Mouse (Mus musculus) Patski (cell line): Measurements from ENCODE around the gene Hoxa7. TPM values are rescaled to one million over a fixed set of nuclear protein-coding genes. Genes with fewer than 3 reads are reported as not detected.
A peak's percentile ranks its signal among the peaks of the same experiment; 100 is the strongest.

Experiments used
- ATAC-seq: fragments of 100-300 bp; one replicate; pipeline ENCODE4 v1.8.0; 2021
- CTCF ChIA-PET: fragments of 350-600 bp; sonication (Branson Sonifier 250); formaldehyde crosslinking; loops from one replicate; lab custom pipeline; 2022; ENCODE audit warnings: inconsistent platforms; lab: Charles Lee
- POLR2A ChIA-PET: fragments of 350-600 bp; sonication (Branson Sonifier 250); formaldehyde crosslinking; loops from one replicate; lab custom pipeline; 2022; ENCODE audit warnings: antibody characterized with exemption, inconsistent platforms; lab: Charles Lee
- DNase-seq: peaks from one replicate; pipeline ENCODE4 v3.0.0-alpha.2; 2011; ENCODE audit warnings: low read depth, low spot score
- H3K27me3 ChIP-seq: fragments of 371-371 bp; one replicate; pipeline ENCODE4 v1.5.1; 2021
- CTCF ChIP-seq: fragments of 100-300 bp; IDR thresholded peaks from one replicate; pipeline ENCODE4 v1.5.1; 2021
- in situ Hi-C: fragments of 300-500 bp; cut with MboI; formaldehyde crosslinking; loops from 3 replicates; pipeline ENCODE4 v1.11.1; 2018; ENCODE audit warnings: low pct_unique_long_range_greater_than_20kb, mixed read lengths
- polyA plus RNA-seq: library from polyadenylated mRNA; unstranded; gene quantifications from one replicate; pipeline ENCODE4 v1.2.3, GENCODE M21; 2021

Hoxa7 gene
- polyA plus RNA-seq, 1 experiment from 2014 or later: 51.6 TPM

DNA sequence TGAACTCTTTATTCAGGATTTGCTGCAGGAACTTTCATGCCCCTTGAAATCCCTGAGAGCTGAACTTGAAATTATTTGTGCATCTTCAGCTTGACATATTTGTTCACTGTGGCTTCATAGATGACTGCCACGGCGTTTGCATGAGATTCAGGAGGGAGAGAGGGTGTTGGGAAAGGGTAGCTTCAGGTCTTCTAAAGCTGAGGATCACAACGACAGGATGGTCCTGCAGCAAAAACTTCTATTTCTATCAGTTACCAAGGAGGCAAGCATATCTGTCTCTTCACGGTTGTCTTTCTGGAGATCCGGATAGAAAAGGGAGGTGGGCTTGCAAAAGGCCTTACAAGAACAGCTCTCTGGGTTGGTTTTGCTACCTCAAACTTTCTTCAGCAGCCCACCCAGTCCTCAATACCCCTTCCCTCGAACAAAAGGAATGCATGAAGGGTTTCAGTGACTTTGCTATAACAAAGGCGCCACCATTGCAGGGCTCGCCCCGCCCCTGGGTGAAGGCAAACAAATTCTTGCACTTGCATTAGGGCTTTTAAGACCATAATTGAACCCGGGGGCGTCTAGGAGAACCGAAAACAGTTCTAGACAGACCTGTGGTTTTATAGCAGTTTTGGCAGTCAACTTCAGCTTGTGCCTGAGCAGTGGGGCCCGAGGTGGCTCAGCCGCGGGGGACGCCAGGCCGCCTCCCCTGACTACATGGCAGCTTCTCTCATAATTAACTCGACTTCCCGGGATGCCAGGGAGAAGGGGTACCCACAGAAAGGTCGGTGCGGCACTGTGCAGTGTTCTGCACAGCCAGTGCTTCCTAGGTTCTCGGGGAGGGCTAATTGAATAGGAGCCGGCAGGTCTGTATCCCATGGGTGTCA lies 26.3 kb upstream of the Hoxa7 start:
- ChIA-PET POLR2A (interaction anchor here (0.9 to 21.2 kb wide), 3 partner anchors 9 to 25 kb away, joined by 4 to 778 read pairs (median 6); partner anchors contain the start of genes Gm28308, Hoxa3, Hoxa6 and Hoxa7), CTCF (interaction anchor here (4.4 kb wide), 1 partner anchor 9 kb away, joined by 27 read pairs; no protein-coding TSS in a partner anchor)
- no peak for TF ChIP-seq CTCF
- DNase-seq: no peak
- H3K27me3 ChIP-seq: no peaks in the 10 kb centered on the region
- in situ Hi-C loops: loop anchor here (25.0 kb wide), 1 partner anchor 1261 kb away; no protein-coding TSS in a partner anchor
- ATAC-seq: no peak

DNA sequence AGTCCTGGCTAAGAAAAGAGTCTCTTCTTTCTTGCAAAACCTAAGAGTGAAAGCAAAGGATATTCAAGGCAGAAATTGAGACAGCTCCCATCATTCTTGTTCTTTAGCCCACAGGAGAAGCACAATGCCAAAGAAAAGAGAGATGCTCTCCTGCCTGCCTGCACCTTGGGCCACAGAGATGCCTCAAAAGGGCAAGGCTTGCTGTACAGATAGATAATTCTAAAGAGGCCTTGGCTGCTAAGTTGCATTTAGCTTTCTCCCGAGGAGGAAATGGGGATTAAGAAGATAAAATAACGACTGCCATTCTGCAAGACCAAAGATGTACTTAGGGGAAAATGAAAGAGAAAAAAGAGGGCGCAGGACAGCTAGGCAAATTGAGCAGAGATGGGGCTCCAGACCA lies 25.3 kb upstream of the Hoxa7 start:
- ChIA-PET POLR2A (interaction anchor here (0.6 to 21.2 kb wide), 5 partner anchors 8 to 590 kb away, joined by 5 to 778 read pairs (median 6); partner anchors contain the start of genes 5730596B20Rik, Gm28308, Hoxa3 and Hoxa6), CTCF (interaction anchor here (1.3 to 4.4 kb wide), 3 partner anchors 10 to 69 kb away, joined by 4 to 27 read pairs (median 5); partner anchors contain the start of gene 5730596B20Rik)
- in situ Hi-C loops: loop anchor here (25.0 kb wide), 1 partner anchor 1260 kb away; no protein-coding TSS in a partner anchor
- DNase-seq (no peak), ATAC-seq (peak; percentile 2)
- H3K27me3 ChIP-seq: no peaks in the 10 kb centered on the region
- no peak for TF ChIP-seq CTCF

DNA sequence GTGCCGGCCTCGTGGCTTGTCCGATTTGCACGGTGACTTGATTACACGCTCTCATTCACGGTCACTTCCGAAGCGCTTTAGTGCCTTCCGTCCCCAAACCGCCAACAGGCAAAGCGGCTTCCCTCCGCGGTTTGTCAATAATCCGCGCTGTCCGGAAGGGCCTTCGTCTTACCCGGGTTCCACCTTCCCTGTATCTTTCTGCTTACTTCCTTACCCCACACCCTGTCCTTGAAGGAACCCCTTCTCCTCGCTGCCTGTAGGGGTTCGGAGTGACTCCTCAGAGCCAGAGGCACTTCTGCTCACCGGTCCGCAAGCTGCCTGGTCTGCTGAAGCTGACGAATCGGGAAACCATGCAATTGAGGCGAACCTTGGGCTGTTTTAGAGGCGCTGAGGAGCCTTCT lies 24.7 kb upstream of the Hoxa7 start:
- CTCF ChIA-PET: interaction anchor here (1.3 to 4.4 kb wide), 3 partner anchors 10 to 69 kb away, joined by 4 to 27 read pairs (median 5); partner anchors contain the start of gene 5730596B20Rik
- POLR2A ChIA-PET: interaction anchor here (0.6 to 21.2 kb wide), 7 partner anchors 8 to 591 kb away, joined by 4 to 778 read pairs (median 6); partner anchors contain the start of genes 5730596B20Rik, Gm28308, Hoxa13 and Hoxa3
- TF ChIP-seq CTCF: no peak
- no peaks in the 10 kb centered on the region for H3K27me3 ChIP-seq
- DNase-seq (no peak), ATAC-seq (peak; percentile 56)
- in situ Hi-C loops: loop anchor here (25.0 kb wide), 1 partner anchor 1259 kb away; no protein-coding TSS in a partner anchor

DNA sequence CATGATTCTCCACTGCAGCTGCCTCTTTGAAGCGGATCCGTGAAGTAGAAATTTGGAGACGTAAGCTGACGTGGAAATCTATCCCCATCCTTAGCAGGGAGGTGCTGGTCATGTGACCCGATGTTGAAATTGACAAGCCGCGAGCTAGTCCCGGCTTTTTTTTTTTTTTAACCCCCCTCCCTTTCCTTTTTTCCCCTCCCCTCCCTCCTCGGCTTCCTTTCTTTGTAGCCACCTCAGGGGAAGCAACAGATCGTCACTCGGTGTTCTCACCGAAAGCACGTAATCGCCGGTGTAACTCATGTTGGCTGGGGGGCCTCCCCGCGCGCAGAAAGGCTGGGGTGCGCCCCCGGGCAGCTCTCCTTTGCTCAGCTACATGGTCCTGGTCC lies 24.1 kb upstream of the Hoxa7 start, which contains the start of gene Hoxa11:
Gene Hoxa11, minus strand, starts transcription at position 54 of the 386 bp plus-strand sequence.
- ChIA-PET CTCF (interaction anchor here (1.0 to 4.4 kb wide), 6 partner anchors 10 to 68 kb away, joined by 4 to 27 read pairs (median 5); partner anchors contain the start of genes 5730596B20Rik and Hoxa9), POLR2A (interaction anchor here (1.1 to 21.2 kb wide), 6 partner anchors 11 to 73 kb away, joined by 4 to 778 read pairs (median 9); partner anchors contain the start of genes 5730596B20Rik, Gm28308, Hoxa13 and Hoxa3)
- peak; percentile 22 for ATAC-seq
- no peak for TF ChIP-seq CTCF
- H3K27me3 ChIP-seq: no peaks in the 10 kb centered on the region
- in situ Hi-C loops: loop anchor here (25.0 kb wide), 1 partner anchor 1258 kb away; no protein-coding TSS in a partner anchor
- DNase-seq: no peak

DNA sequence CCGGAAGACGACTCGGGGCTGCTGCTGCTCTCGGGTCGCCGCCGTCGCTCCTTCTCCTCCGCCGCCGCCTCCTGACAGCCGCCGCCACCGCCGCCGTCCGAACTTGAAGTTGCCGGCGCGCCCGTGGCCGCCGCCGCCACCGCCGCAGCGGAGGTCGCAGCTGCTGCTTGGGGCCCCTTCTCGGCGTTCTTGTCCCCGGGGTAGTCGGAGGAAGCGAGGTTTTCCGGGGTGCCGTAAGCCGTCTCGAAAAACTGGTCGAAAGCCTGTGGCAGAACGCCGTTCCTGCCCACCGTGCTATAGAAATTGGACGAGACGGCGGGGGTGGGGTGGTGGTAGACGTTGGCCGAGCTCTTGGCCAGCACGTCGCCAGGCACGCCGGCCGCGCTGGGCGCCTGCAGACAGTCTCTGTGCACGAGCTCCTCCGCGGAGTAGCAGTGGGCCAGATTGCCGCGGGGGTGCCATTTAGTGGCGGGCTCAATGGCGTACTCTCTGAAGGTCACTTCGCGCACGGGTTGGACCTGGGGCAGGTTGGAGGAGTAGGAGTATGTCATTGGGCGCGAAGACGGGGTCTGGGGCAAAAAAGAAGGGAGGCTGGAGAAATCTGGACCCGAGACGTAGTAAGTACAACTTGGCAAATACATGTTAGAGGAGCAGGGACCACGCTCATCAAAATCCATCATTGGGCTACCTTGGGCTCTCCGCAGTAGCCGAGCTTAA lies 23.5 kb upstream of the Hoxa7 start:
- H3K27me3 ChIP-seq: no peaks in the 10 kb centered on the region
- no peak for DNase-seq
- no peak for TF ChIP-seq CTCF
- in situ Hi-C loops: loop anchor here (25.0 kb wide), 1 partner anchor 1258 kb away; no protein-coding TSS in a partner anchor
- CTCF ChIA-PET: interaction anchor here (1.0 to 4.4 kb wide), 6 partner anchors 9 to 68 kb away, joined by 4 to 27 read pairs (median 5); partner anchors contain the start of genes 5730596B20Rik and Hoxa9
- POLR2A ChIA-PET: interaction anchor here (0.6 to 21.2 kb wide), 7 partner anchors 11 to 72 kb away, joined by 3 to 778 read pairs (median 8); partner anchors contain the start of genes 5730596B20Rik, Gm28308, Hoxa13 and Hoxa3
- no peak for ATAC-seq

DNA sequence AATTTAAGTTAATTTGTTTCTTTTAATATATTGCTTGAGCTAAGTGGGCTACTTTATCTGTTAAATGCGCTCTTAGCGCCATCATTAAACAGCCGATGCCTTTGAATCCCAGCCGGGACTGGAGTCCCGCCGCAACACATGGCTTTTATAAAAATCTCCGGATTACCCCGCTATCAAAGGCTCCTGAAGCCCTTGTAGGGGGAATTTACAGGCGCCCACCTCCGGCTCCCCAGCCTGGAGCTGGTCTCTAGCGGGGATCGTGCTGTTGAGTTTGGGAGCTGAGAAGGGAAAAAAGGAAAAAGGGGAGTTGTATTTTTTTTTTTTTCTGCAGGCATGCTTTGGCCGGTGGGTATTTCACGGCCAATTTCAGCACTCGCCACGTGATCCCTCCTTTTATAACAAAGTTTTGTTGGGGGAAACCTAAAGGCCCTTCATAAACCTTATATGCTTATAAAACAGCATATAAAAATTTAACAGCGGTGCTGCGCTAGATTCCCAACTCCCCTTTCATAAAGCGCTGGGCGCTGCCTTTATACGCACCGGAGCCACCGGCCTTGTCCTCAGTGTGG lies 22.9 kb upstream of the Hoxa7 start:
- CTCF ChIA-PET: interaction anchor here (1.0 to 4.4 kb wide), 3 partner anchors 9 to 33 kb away, joined by 5 to 27 read pairs (median 6); no protein-coding TSS in a partner anchor
- ATAC-seq (no peak), DNase-seq (no peak)
- no peak for TF ChIP-seq CTCF
- in situ Hi-C loops: loop anchor here (25.0 kb wide), 1 partner anchor 1257 kb away; no protein-coding TSS in a partner anchor
- no peaks in the 10 kb centered on the region for H3K27me3 ChIP-seq
- POLR2A ChIA-PET: interaction anchor here (0.6 to 21.2 kb wide), 5 partner anchors 12 to 710 kb away, joined by 3 to 778 read pairs (median 3); partner anchors contain the start of genes Gm28308, Hoxa3, Hoxa6 and Hoxa7

DNA sequence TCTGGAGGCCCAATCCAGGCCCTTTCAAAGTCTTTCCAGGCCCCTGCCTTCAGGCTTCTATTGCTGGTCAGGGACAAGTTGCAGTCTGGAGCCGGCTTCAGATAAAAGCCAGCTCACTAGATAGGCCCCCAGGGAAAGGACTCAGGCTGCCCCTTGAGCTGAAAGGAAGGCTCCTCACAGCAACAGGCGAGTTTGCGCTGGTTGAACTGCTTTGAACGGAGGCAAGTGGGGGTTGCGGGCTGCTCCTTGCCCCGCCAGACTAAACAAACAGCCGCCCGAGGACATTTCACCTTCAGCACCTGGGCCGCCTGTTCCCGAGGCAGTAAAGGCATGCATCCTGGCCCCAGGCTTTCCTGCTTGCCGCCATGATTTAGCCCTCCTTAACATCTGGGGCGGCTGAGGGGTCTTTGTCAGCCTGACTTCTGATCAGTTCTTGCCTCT lies 22.0 kb upstream of the Hoxa7 start:
- ATAC-seq (no peak), DNase-seq (no peak)
- in situ Hi-C loops: loop anchor here (25.0 kb wide), 1 partner anchor 1256 kb away; no protein-coding TSS in a partner anchor
- CTCF ChIA-PET: interaction anchor here (0.7 to 1.1 kb wide), 2 partner anchors 14 to 20 kb away, joined by 3 to 4 read pairs; no protein-coding TSS in a partner anchor
- POLR2A ChIA-PET: interaction anchor here (21.2 kb wide), 1 partner anchor 21 kb away, joined by 778 read pairs; the partner anchor contains the start of genes Gm28308, Hoxa3, Hoxa6 and Hoxa7
- H3K27me3 ChIP-seq: no peaks in the 10 kb centered on the region
- TF ChIP-seq CTCF: no peak

DNA sequence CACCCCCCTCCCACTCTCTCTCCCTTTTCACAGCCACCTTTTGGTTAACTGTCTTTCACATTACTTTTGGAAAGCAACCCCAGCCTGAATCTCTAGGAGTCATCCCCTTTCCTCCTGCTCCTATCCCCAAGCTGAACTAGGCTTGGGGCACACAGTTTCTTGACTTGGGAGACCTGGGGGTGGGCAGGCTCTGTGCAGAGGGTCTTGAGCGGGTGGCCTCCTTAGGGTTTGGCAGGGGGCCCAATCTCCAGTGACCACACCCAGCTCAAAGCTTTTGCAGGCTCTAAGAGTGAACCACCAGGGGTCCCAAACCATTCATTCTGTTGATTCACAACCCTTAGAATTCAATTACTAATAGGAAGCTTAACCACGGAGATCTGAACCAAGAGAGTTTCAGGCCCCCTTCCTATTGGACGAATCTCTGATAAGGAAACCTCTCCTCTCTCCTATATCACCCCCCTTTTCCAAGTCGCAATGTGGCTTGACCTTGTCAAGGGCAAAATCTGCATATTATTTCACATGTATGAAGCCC lies 21.2 kb upstream of the Hoxa7 start:
- ATAC-seq: no peak
- in situ Hi-C loops: loop anchor here (25.0 kb wide), 1 partner anchor 1256 kb away; no protein-coding TSS in a partner anchor
- CTCF ChIA-PET: interaction anchor here (1.1 kb wide), 2 partner anchors 11 to 20 kb away, joined by 4 to 6 read pairs; no protein-coding TSS in a partner anchor
- no peaks in the 10 kb centered on the region for H3K27me3 ChIP-seq
- no peak for TF ChIP-seq CTCF
- DNase-seq: no peak
- POLR2A ChIA-PET: interaction anchor here (21.2 to 37.4 kb wide), 2 partner anchors 20 to 65 kb away, joined by 378 to 778 read pairs; partner anchors contain the start of genes 5730596B20Rik, Gm28308, Hoxa3 and Hoxa6
